Mouse (Mus musculus) brain, embryonic 14.5 days (tissue): Measurements from ENCODE around the gene Ttc17. TPM values are rescaled to one million over a fixed set of nuclear protein-coding genes. Genes with fewer than 3 reads are reported as not detected.
"Not testable (repeated sequence)": the region's sequence is repeated elsewhere in the genome, so short reads cannot be mapped to it uniquely, and the experiment has no call there.

ENCODE experiments used
- DNase-seq: peaks from one replicate; pipeline ENCODE4 v3.0.0-alpha.2; 2011; ENCODE audit warnings: low read depth
- CTCF ChIP-seq: fragments of 200-500 bp; IDR thresholded peaks from 2 replicates; pipeline ENCODE4 v1.5.1; 2012; ENCODE audit warnings: inconsistent platforms, mild to moderate bottlenecking, moderate library complexity, borderline replicate concordance; ENCODE audit not compliant: insufficient read depth, insufficient read length; ENCODE audit errors: extremely low read depth
- POLR2A ChIP-seq: fragments of 200-500 bp; IDR thresholded peaks from 2 replicates; pipeline ENCODE4 v1.6.1; 2012; ENCODE audit warnings: mild to moderate bottlenecking, inconsistent platforms, borderline replicate concordance; ENCODE audit not compliant: poor library complexity, insufficient read depth, insufficient read length, severe bottlenecking; ENCODE audit errors: extremely low read depth
- polyA plus RNA-seq: library from polyadenylated mRNA; depleted of rRNA; stranded (reverse); fragments of >200 nt; gene quantifications from 2 replicates; pipeline ENCODE4 v1.2.3, GENCODE M21; 2012

The Ttc17 gene
- polyA plus RNA-seq, 1 experiment: 28.5 TPM

GRCm38 (mm10) chr2:94402096-94402495, 4.4 kb downstream of the Ttc17 start:
- no peak for DNase-seq
- no peak for TF ChIP-seq POLR2A
- no peak for TF ChIP-seq CTCF

GRCm38 (mm10) chr2:94401006-94401405, 5.5 kb downstream of the Ttc17 start:
- TF ChIP-seq CTCF (no peak), POLR2A (no peak)
- DNase-seq: no peak

- peak; percentile 78 for DNase-seq
- no peak for TF ChIP-seq POLR2A
- no peak for TF ChIP-seq CTCF
These were observed 8.1 kb downstream of the Ttc17 start for GRCm38 (mm10) chr2:94398138-94398970.

GRCm38 (mm10) chr2:94397453-94397852, 9.0 kb downstream of the Ttc17 start:
- no peak for DNase-seq
- no peak for TF ChIP-seq CTCF
- TF ChIP-seq POLR2A: no peak

GRCm38 (mm10) chr2:94396325-94396724, 10.2 kb downstream of the Ttc17 start:
- TF ChIP-seq CTCF (no peak), POLR2A (no peak)
- no peak for DNase-seq

GRCm38 (mm10) chr2:94391127-94391526, 15.4 kb downstream of the Ttc17 start:
- not testable (repeated sequence) for DNase-seq

GRCm38 (mm10) chr2:94389000-94389399, 17.5 kb downstream of the Ttc17 start:
- no peak for DNase-seq
- no peak for TF ChIP-seq CTCF
- no peak for TF ChIP-seq POLR2A

GRCm38 (mm10) chr2:94387846-94388245, 18.6 kb downstream of the Ttc17 start:
- TF ChIP-seq CTCF (no peak), POLR2A (no peak)
- no peak for DNase-seq

- DNase-seq: not testable (repeated sequence)
These were observed 22.0 kb downstream of the Ttc17 start for GRCm38 (mm10) chr2:94384483-94384882.

GRCm38 (mm10) chr2:94381057-94381647, 25.3 kb downstream of the Ttc17 start:
- no peak for TF ChIP-seq POLR2A
- no peak for TF ChIP-seq CTCF
- DNase-seq: no peak

- DNase-seq: no peak
- TF ChIP-seq CTCF (no peak), POLR2A (no peak)
These were observed 27.8 kb downstream of the Ttc17 start for GRCm38 (mm10) chr2:94378678-94379077.

GRCm38 (mm10) chr2:94371093-94371492, 35.4 kb downstream of the Ttc17 start:
- DNase-seq: peak; percentile 31
- TF ChIP-seq POLR2A: no peak
- peak; percentile 52; the same call in 1 of the 2 replicates for TF ChIP-seq CTCF
